Mouse (Mus musculus) hindbrain, embryonic 14.5 days (tissue): ENCODE results near the gene Smco2. TPM values are rescaled to one million over a fixed set of nuclear protein-coding genes. Genes with fewer than 3 reads are reported as not detected.

Experiments
- ATAC-seq: fragments of 200-750 bp; cut with Nextera tagmentation; 2 replicates; pipeline ENCODE4 v1.8.0; 2017; ENCODE audit warnings: moderate number of reproducible peaks, mild to moderate bottlenecking, moderate TSS enrichment, moderate library complexity; ENCODE audit not compliant: low FRiP score
- DNase-seq: peaks from one replicate; pipeline ENCODE4 v3.0.0-alpha.2; 2015; ENCODE audit warnings: low spot score
- H3K27ac ChIP-seq: fragments of 300-500 bp; sonication (generic); 2 replicates; pipeline ENCODE4 v1.5.1; 2014; ENCODE audit warnings: mild to moderate bottlenecking, moderate library complexity
- H3K27me3 ChIP-seq: fragments of 300-500 bp; sonication (generic); 2 replicates; pipeline ENCODE4 v1.6.1; 2014; ENCODE audit warnings: mild to moderate bottlenecking, low read length, mixed read lengths; ENCODE audit not compliant: control insufficient read depth, insufficient read depth
- H3K36me3 ChIP-seq: fragments of 300-500 bp; sonication (generic); replicated peaks from 2 replicates; pipeline ENCODE4 v1.6.1; 2014; ENCODE audit not compliant: control insufficient read depth, insufficient read depth
- H3K4me1 ChIP-seq: fragments of 300-500 bp; sonication (generic); replicated peaks from 2 replicates; pipeline ENCODE4 v1.6.1; 2014; ENCODE audit warnings: antibody characterized with exemption, low read length, mixed read lengths; ENCODE audit not compliant: control insufficient read depth, insufficient read depth
- H3K4me2 ChIP-seq: fragments of 300-500 bp; sonication (generic); replicated peaks from 2 replicates; pipeline ENCODE4 v1.6.1; 2014; ENCODE audit warnings: mild to moderate bottlenecking, moderate library complexity
- H3K4me3 ChIP-seq: fragments of 300-500 bp; sonication (generic); replicated peaks from 2 replicates; pipeline ENCODE4 v1.5.1; 2014; ENCODE audit warnings: mild to moderate bottlenecking, low read length
- H3K9ac ChIP-seq: fragments of 300-500 bp; sonication (generic); 2 replicates; pipeline ENCODE4 v1.6.1; 2014
- H3K9me3 ChIP-seq: fragments of 300-500 bp; sonication (generic); 2 replicates; pipeline ENCODE4 v1.6.1; 2016; ENCODE audit warnings: low read length; ENCODE audit not compliant: control insufficient read depth
- WGBS: fragments of 180-500 bp; shearing (Covaris S2); extraction: QIAGEN DNeasy Blood & Tissue Kit; methylation state at CpG from one replicate; pipeline ENCODE4 v1.1.7; 2014; 5-methylcytosine and 5-hydroxymethylcytosine counted together
- polyA plus RNA-seq: library from polyadenylated mRNA; unstranded; fragments of >200 nt; fragmentation: Nextera tagmentation; extraction: Ambion mirVana; gene quantifications from 2 replicates; pipeline ENCODE4 v1.2.1, GENCODE M21; 2014

Smco2 gene
- polyA plus RNA-seq, 1 experiment from 2014 or later, result not detected

- no peaks in the 10 kb centered on the region for H3K4me1 ChIP-seq
- no peak overlapping the region for H3K4me3 ChIP-seq
- no peak overlapping the region for H3K4me2 ChIP-seq
- no peaks in the 10 kb centered on the region for H3K36me3 ChIP-seq
- H3K9ac ChIP-seq, result no peak overlapping the region
- 93% methylated on average over 3 of the region's 3 CpGs for WGBS
- no peaks in the 10 kb centered on the region for H3K9me3 ChIP-seq
- no peaks in the 10 kb centered on the region for H3K27me3 ChIP-seq
- ATAC-seq (no peak), DNase-seq (no peak)
- no peak overlapping the region for H3K27ac ChIP-seq
Measured at GRCm38 (mm10) chr6:146834342-146834741, 15.6 kb upstream of the Smco2 start.

DNA sequence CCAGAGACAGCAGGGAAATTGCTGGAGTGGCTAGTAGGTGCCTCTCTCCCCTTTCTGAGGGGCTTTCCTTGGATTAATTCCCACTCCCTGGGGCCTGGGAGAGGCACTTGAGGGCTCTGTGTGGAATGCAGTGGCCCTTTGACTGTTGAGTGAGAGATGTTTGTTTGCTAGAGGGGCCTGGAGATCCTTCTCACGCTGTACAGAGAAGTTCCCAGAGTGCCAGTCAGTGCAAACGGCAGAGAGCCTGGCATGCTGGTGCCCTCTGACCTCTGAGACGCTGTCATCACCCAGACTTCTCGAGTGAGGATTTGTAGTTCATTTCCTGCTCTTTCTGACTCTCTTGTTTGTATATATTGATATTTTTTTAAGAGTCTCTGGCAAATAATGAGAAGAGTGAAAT, 14.1 kb upstream of the Smco2 start:
- no peaks in the 10 kb centered on the region for H3K4me1 ChIP-seq
- H3K27me3 ChIP-seq, result no peaks in the 10 kb centered on the region
- DNase-seq (no peak), ATAC-seq (no peak)
- H3K36me3 ChIP-seq, result no peaks in the 10 kb centered on the region
- H3K9me3 ChIP-seq, result no peaks in the 10 kb centered on the region
- WGBS, result 38% methylated on average over 4 of the region's 4 CpGs
- no peak overlapping the region for H3K27ac ChIP-seq
- H3K4me2 ChIP-seq, result no peak overlapping the region
- H3K9ac ChIP-seq, result no peak overlapping the region
- H3K4me3 ChIP-seq, result no peak overlapping the region

DNA sequence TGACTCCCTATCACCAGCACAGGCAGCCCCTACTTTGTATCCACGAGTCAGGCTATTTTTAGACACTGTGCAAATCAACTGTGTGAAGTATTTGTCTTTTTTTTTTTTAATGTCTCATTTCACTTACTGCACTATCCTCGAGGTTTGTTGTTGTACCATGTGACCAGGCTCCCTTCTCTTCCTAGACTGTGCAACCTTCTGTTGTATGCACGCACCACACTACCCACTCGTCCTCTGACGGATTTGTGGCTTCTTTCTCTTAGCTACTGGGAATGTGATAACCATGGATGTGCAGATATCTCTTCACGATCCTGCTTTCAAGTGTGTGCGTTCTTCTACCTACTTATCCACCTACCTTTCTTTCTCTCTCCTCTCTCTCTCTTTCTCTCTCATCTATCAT, 12.6 kb upstream of the Smco2 start:
- Histone ChIP-seq H3K9me3 (no peaks in the 10 kb centered on the region), H3K27me3 (no peaks in the 10 kb centered on the region), H3K27ac (no peak overlapping the region), H3K4me3 (no peak overlapping the region), H3K4me2 (no peak overlapping the region), H3K4me1 (no peaks in the 10 kb centered on the region), H3K36me3 (no peaks in the 10 kb centered on the region), H3K9ac (no peak overlapping the region)
- no peak for ATAC-seq
- no peak for DNase-seq
- 82% methylated on average over 7 of the region's 7 CpGs for WGBS

DNA sequence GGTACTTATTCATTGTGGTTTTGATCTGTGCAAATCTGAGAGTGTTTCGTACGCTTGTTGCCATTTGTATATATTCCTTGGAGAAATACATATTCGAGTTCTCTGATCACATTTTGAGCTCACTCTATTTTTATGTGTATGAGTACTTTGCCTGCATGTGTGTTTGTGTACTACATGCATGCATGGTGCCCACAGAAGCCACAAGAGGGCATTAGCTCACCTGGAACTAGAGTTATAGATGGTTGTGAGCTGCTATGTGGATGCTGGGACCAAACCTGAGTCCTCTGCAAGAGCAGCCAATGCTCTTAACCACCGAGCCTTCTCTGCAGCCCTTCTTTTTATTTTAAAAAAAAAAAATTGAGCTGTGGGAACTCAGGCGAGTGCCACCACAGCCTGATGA, 11.5 kb upstream of the Smco2 start:
- ATAC-seq, result no peak
- Histone ChIP-seq H3K27ac (no peak overlapping the region), H3K4me2 (no peak overlapping the region), H3K9ac (no peak overlapping the region), H3K36me3 (no peaks in the 10 kb centered on the region), H3K9me3 (no peaks in the 10 kb centered on the region), H3K4me1 (no peaks in the 10 kb centered on the region), H3K4me3 (no peak overlapping the region), H3K27me3 (no peaks in the 10 kb centered on the region)
- 93% methylated on average over 5 of the region's 5 CpGs for whole genome bisulfite sequencing
- DNase-seq, result no peak

GRCm38 (mm10) chr6:146838863-146839262, 11.0 kb upstream of the Smco2 start:
- Histone ChIP-seq H3K4me3 (no peak overlapping the region), H3K9me3 (no peaks in the 10 kb centered on the region), H3K4me2 (no peak overlapping the region), H3K27me3 (no peaks in the 10 kb centered on the region), H3K36me3 (no peaks in the 10 kb centered on the region), H3K4me1 (no peaks in the 10 kb centered on the region), H3K9ac (no peak overlapping the region), H3K27ac (no peak overlapping the region)
- WGBS, result 91% methylated on average over 4 of the region's 4 CpGs
- ATAC-seq, result no peak
- no peak for DNase-seq

DNA sequence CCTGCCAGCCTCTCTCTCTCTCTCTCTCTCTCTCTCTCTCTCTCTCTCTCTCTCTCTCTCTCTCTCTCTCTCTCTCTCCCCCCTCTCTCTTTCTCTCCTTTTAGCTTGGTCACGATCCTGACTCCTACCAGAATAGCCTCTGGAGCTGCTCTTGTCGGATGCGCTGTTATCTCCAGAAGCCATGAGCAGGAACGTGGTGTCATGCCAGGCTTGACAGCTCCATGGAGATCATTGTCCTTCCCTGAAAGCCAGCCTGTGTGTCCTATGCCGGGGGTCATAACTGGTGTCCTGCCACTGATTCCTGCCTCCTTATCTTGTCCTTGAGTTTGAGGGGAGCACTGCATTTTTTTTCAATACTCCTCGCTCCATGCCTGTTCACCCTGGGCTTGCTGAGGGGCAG, 5.0 kb upstream of the Smco2 start:
- no peak overlapping the region for H3K9ac ChIP-seq
- WGBS, result 82% methylated on average over 6 of the region's 6 CpGs
- ATAC-seq (no peak), DNase-seq (no peak)
- H3K4me2 ChIP-seq, result no peak overlapping the region
- H3K27me3 ChIP-seq, result no peaks in the 10 kb centered on the region
- H3K4me1 ChIP-seq, result no peaks in the 10 kb centered on the region
- H3K27ac ChIP-seq, result no peak overlapping the region
- H3K9me3 ChIP-seq, result no peaks in the 10 kb centered on the region
- no peak overlapping the region for H3K4me3 ChIP-seq
- H3K36me3 ChIP-seq, result no peaks in the 10 kb centered on the region

DNA sequence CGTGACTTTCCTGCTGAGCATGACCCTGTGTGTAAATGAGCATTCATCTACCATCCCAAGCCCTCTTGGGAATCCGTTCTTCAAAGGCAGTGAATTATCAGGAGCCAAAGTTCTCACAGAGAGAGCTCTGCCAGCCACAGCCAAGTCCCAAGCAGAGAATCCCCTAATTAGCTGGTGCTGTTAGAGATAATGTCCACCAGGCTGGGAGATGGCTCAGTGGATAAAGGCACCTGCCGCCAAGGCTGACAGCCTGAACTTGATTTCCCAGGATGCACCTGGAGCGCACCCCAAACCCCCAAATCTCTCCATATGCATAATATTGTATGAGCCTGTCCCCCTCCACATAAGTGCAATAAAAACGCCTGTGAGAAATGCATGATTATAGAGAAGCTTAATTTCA, 4.6 kb upstream of the Smco2 start:
- 75% methylated on average over 5 of the region's 5 CpGs for WGBS
- Histone ChIP-seq H3K9ac (no peak overlapping the region), H3K4me1 (no peaks in the 10 kb centered on the region), H3K4me3 (no peak overlapping the region), H3K36me3 (no peaks in the 10 kb centered on the region), H3K27ac (no peak overlapping the region), H3K27me3 (no peaks in the 10 kb centered on the region), H3K9me3 (no peaks in the 10 kb centered on the region), H3K4me2 (no peak overlapping the region)
- ATAC-seq (no peak), DNase-seq (no peak)

GRCm38 (mm10) chr6:146845961-146846750, 3.7 kb upstream of the Smco2 start:
- Histone ChIP-seq H3K27me3 (no peaks in the 10 kb centered on the region), H3K4me3 (no peak overlapping the region), H3K27ac (no peak overlapping the region), H3K9me3 (no peaks in the 10 kb centered on the region), H3K4me1 (no peaks in the 10 kb centered on the region), H3K9ac (no peak overlapping the region), H3K4me2 (no peak overlapping the region), H3K36me3 (no peaks in the 10 kb centered on the region)
- no peak for DNase-seq
- peak; percentile 49; the same call in 1 of the 2 replicates for ATAC-seq
- WGBS, result 71% methylated on average over 15 of the region's 15 CpGs

- 83% methylated on average over 3 of the region's 3 CpGs for WGBS
- Histone ChIP-seq H3K4me1 (no peaks in the 10 kb centered on the region), H3K27me3 (no peaks in the 10 kb centered on the region), H3K27ac (no peak overlapping the region), H3K4me2 (no peak overlapping the region), H3K9ac (no peak overlapping the region), H3K4me3 (no peak overlapping the region), H3K9me3 (no peaks in the 10 kb centered on the region), H3K36me3 (no peaks in the 10 kb centered on the region)
- DNase-seq (no peak), ATAC-seq (no peak)
Measured at GRCm38 (mm10) chr6:146847402-146847801, 2.5 kb upstream of the Smco2 start.

- 91% methylated on average over 3 of the region's 3 CpGs for WGBS
- Histone ChIP-seq H3K4me2 (no peak overlapping the region), H3K4me1 (no peaks in the 10 kb centered on the region), H3K36me3 (no peaks in the 10 kb centered on the region), H3K4me3 (no peak overlapping the region), H3K9me3 (no peaks in the 10 kb centered on the region), H3K27me3 (no peaks in the 10 kb centered on the region), H3K9ac (no peak overlapping the region), H3K27ac (no peak overlapping the region)
- DNase-seq (no peak), ATAC-seq (no peak)
Measured at GRCm38 (mm10) chr6:146848281-146848680, 1.6 kb upstream of the Smco2 start.
